Mouse (Mus musculus) neural tube, embryonic 13.5 days (tissue): ENCODE data around the gene Gpr61. TPM values are rescaled to one million over a fixed set of nuclear protein-coding genes. Genes with fewer than 3 reads are reported as not detected.

Source experiments
- ATAC-seq: fragments of 200-750 bp; cut with Nextera tagmentation; 2 replicates; pipeline ENCODE4 v1.8.0; 2017; ENCODE audit warnings: low read depth, mild to moderate bottlenecking, moderate TSS enrichment, moderate library complexity
- H3K27ac ChIP-seq: fragments of 300-500 bp; sonication (generic); replicated peaks from 2 replicates; pipeline ENCODE4 v1.5.1; 2015; ENCODE audit warnings: moderate library complexity, mild to moderate bottlenecking, inconsistent platforms
- H3K27me3 ChIP-seq: fragments of 300-500 bp; sonication (generic); 2 replicates; pipeline ENCODE4 v1.6.1; 2015; ENCODE audit warnings: mild to moderate bottlenecking, inconsistent platforms
- H3K36me3 ChIP-seq: fragments of 300-500 bp; sonication (generic); 2 replicates; pipeline ENCODE4 v1.6.1; 2015; ENCODE audit warnings: mild to moderate bottlenecking, inconsistent platforms
- H3K4me1 ChIP-seq: fragments of 300-500 bp; sonication (generic); replicated peaks from 2 replicates; pipeline ENCODE4 v1.6.1; 2015; ENCODE audit warnings: inconsistent platforms
- H3K4me2 ChIP-seq: fragments of 300-500 bp; sonication (generic); 2 replicates; pipeline ENCODE4 v1.6.1; 2015; ENCODE audit warnings: inconsistent platforms, mild to moderate bottlenecking, moderate library complexity
- H3K4me3 ChIP-seq: fragments of 300-500 bp; sonication (generic); 2 replicates; pipeline ENCODE4 v1.5.1; 2015; ENCODE audit warnings: mild to moderate bottlenecking, inconsistent platforms
- H3K9ac ChIP-seq: fragments of 300-500 bp; sonication (generic); 2 replicates; pipeline ENCODE4 v1.6.1; 2015; ENCODE audit warnings: moderate library complexity, mild to moderate bottlenecking, inconsistent platforms
- H3K9me3 ChIP-seq: fragments of 300-500 bp; sonication (generic); 2 replicates; pipeline ENCODE4 v1.6.1; 2016; ENCODE audit warnings: inconsistent platforms
- WGBS: fragments of 180-500 bp; shearing (Covaris S2); methylation state at CpG from one replicate; pipeline ENCODE4 v1.1.7; 2015; 5-methylcytosine and 5-hydroxymethylcytosine counted together
- polyA plus RNA-seq: library from polyadenylated mRNA; unstranded; fragments of >200 nt; fragmentation: Nextera tagmentation; extraction: Ambion mirVana; gene quantifications from 2 replicates; pipeline ENCODE4 v1.2.1, GENCODE M21; 2015

Gene Gpr61
- polyA plus RNA-seq, 1 experiment from 2014 or later: 4.2 TPM

- H3K9me3 ChIP-seq: no peaks in the 10 kb centered on the region
- H3K27me3 ChIP-seq: no peaks in the 10 kb centered on the region
- ATAC-seq: no peak
- H3K36me3 ChIP-seq: no peaks in the 10 kb centered on the region
- peak overlapping the region; percentile 92 for H3K27ac ChIP-seq
- no peak overlapping the region for H3K4me3 ChIP-seq
- 36% methylated on average over 3 of the region's 3 CpGs for WGBS
- no peak overlapping the region for H3K4me2 ChIP-seq
- peaks cover 63% of the 10 kb centered on the region for H3K4me1 ChIP-seq
- H3K9ac ChIP-seq: peak overlapping the region; percentile 38; the same call in 1 of the 2 replicates
Measured at GRCm38 (mm10) chr3:108169199-108169598, 14.5 kb upstream of the Gpr61 start.

- peaks cover 54% of the 10 kb centered on the region for H3K4me1 ChIP-seq
- H3K9ac ChIP-seq: peak overlapping the region; percentile 35
- H3K4me2 ChIP-seq: no peak overlapping the region
- 27% methylated on average over 14 of the region's 14 CpGs for WGBS
- no peaks in the 10 kb centered on the region for H3K36me3 ChIP-seq
- H3K27ac ChIP-seq: peak overlapping the region; percentile 92
- H3K4me3 ChIP-seq: no peak overlapping the region
- no peak for ATAC-seq
- H3K27me3 ChIP-seq: 0 out of 2 replicates have a peak, but pooled peaks cover 6% of the 10 kb centered on the region
- H3K9me3 ChIP-seq: no peaks in the 10 kb centered on the region
Measured at GRCm38 (mm10) chr3:108167499-108167898, 12.8 kb upstream of the Gpr61 start.

- peak overlapping the region; percentile 11; the same call in 1 of the 2 replicates for H3K4me2 ChIP-seq
- H3K4me3 ChIP-seq: no peak overlapping the region
- H3K36me3 ChIP-seq: no peaks in the 10 kb centered on the region
- H3K9me3 ChIP-seq: no peaks in the 10 kb centered on the region
- peaks cover 54% of the 10 kb centered on the region for H3K4me1 ChIP-seq
- H3K27ac ChIP-seq: peak overlapping the region; percentile 92
- ATAC-seq: peak; percentile 79
- H3K27me3 ChIP-seq: 0 out of 2 replicates have a peak, but pooled peaks cover 6% of the 10 kb centered on the region
- WGBS: 8% methylated on average over 9 of the region's 11 CpGs
- no peak overlapping the region for H3K9ac ChIP-seq
Measured at GRCm38 (mm10) chr3:108166486-108167211, 12.0 kb upstream of the Gpr61 start.

GRCm38 (mm10) chr3:108165532-108166315 lies 11.0 kb upstream of the Gpr61 start:
- Histone ChIP-seq H3K27me3 (0 out of 2 replicates have a peak, but pooled peaks cover 6% of the 10 kb centered on the region), H3K27ac (peak overlapping the region; percentile 92), H3K4me3 (no peak overlapping the region), H3K36me3 (no peaks in the 10 kb centered on the region), H3K4me1 (peaks cover 54% of the 10 kb centered on the region), H3K9me3 (no peaks in the 10 kb centered on the region), H3K9ac (peak overlapping the region; percentile 58), H3K4me2 (peak overlapping the region; percentile 6)
- ATAC-seq: peak; percentile 28; the same call in 1 of the 2 replicates
- 21% methylated on average over 10 of the region's 10 CpGs for WGBS

GRCm38 (mm10) chr3:108164807-108165206 lies 10.1 kb upstream of the Gpr61 start:
- 0 out of 2 replicates have a peak, but pooled peaks cover 6% of the 10 kb centered on the region for H3K27me3 ChIP-seq
- no peaks in the 10 kb centered on the region for H3K9me3 ChIP-seq
- H3K4me2 ChIP-seq: peak overlapping the region; percentile 48
- peak overlapping the region; percentile 12; the same call in 1 of the 2 replicates for H3K4me3 ChIP-seq
- ATAC-seq: peak; percentile 60
- peak overlapping the region; percentile 58 for H3K9ac ChIP-seq
- no peaks in the 10 kb centered on the region for H3K36me3 ChIP-seq
- peaks cover 54% of the 10 kb centered on the region for H3K4me1 ChIP-seq
- 15% methylated on average over 9 of the region's 9 CpGs for WGBS
- peak overlapping the region; percentile 92 for H3K27ac ChIP-seq

- no peaks in the 10 kb centered on the region for H3K36me3 ChIP-seq
- H3K9ac ChIP-seq: no peak overlapping the region
- no peak overlapping the region for H3K4me2 ChIP-seq
- ATAC-seq: no peak
- H3K4me1 ChIP-seq: peaks cover 54% of the 10 kb centered on the region
- H3K4me3 ChIP-seq: no peak overlapping the region
- no peaks in the 10 kb centered on the region for H3K9me3 ChIP-seq
- 0 out of 2 replicates have a peak, but pooled peaks cover 6% of the 10 kb centered on the region for H3K27me3 ChIP-seq
- 60% methylated on average over 5 of the region's 5 CpGs for WGBS
- no peak overlapping the region for H3K27ac ChIP-seq
Measured at GRCm38 (mm10) chr3:108164091-108164490, 9.4 kb upstream of the Gpr61 start.

GRCm38 (mm10) chr3:108158383-108159037 lies 3.8 kb upstream of the Gpr61 start:
- Histone ChIP-seq H3K4me1 (peaks cover 36% of the 10 kb centered on the region), H3K9ac (peak overlapping the region; percentile 58), H3K27ac (peak overlapping the region; percentile 83), H3K36me3 (no peaks in the 10 kb centered on the region), H3K4me3 (no peak overlapping the region), H3K4me2 (no peak overlapping the region), H3K9me3 (no peaks in the 10 kb centered on the region), H3K27me3 (0 out of 2 replicates have a peak, but pooled peaks cover 3% of the 10 kb centered on the region)
- 46% methylated on average over 9 of the region's 9 CpGs for WGBS
- ATAC-seq: peak; percentile 40

- WGBS: 88% methylated on average over 3 of the region's 3 CpGs
- Histone ChIP-seq H3K9me3 (no peaks in the 10 kb centered on the region), H3K4me1 (peaks cover 22% of the 10 kb centered on the region; the same call in 1 of the 2 replicates), H3K27me3 (no peaks in the 10 kb centered on the region), H3K4me2 (no peak overlapping the region), H3K4me3 (no peak overlapping the region), H3K9ac (no peak overlapping the region), H3K36me3 (peaks cover 4% of the 10 kb centered on the region; the same call in 1 of the 2 replicates), H3K27ac (no peak overlapping the region)
- ATAC-seq: no peak
Measured at GRCm38 (mm10) chr3:108152290-108152689, 2.4 kb downstream of the Gpr61 start.

- Histone ChIP-seq H3K9me3 (no peaks in the 10 kb centered on the region), H3K9ac (no peak overlapping the region), H3K4me1 (peaks cover 35% of the 10 kb centered on the region), H3K36me3 (peaks cover 4% of the 10 kb centered on the region; the same call in 1 of the 2 replicates), H3K27me3 (no peaks in the 10 kb centered on the region), H3K27ac (no peak overlapping the region), H3K4me3 (no peak overlapping the region), H3K4me2 (no peak overlapping the region; the same call in 1 of the 2 replicates)
- WGBS: 69% methylated on average over 11 of the region's 11 CpGs
- ATAC-seq: peak; percentile 52
Measured at GRCm38 (mm10) chr3:108147386-108148235, 7.1 kb downstream of the Gpr61 start.

- Histone ChIP-seq H3K4me1 (peaks cover 35% of the 10 kb centered on the region), H3K4me2 (peak overlapping the region; percentile 72), H3K9ac (peak overlapping the region; percentile 87), H3K36me3 (peaks cover 4% of the 10 kb centered on the region; the same call in 1 of the 2 replicates), H3K27ac (no peak overlapping the region), H3K4me3 (peak overlapping the region; percentile 76), H3K9me3 (no peaks in the 10 kb centered on the region), H3K27me3 (no peaks in the 10 kb centered on the region)
- ATAC-seq: no peak
- 62% methylated on average over 5 of the region's 5 CpGs for WGBS
Measured at GRCm38 (mm10) chr3:108146671-108147070, 8.0 kb downstream of the Gpr61 start.
